Mouse (Mus musculus): ENCODE measurements around the gene Aire. TPM values are rescaled to one million over a fixed set of nuclear protein-coding genes. Genes with fewer than 3 reads are reported as not detected.
"Not testable (repeated sequence)": the region's sequence is repeated elsewhere in the genome, so short reads cannot be mapped to it uniquely, and the experiment has no call there.

The Aire gene
- polyA plus RNA-seq, 1 experiment from 2014 or later = 0.27 TPM

GRCm38 (mm10) chr10:78019291-78019690, 24.1 kb downstream of the Aire start:
- Histone ChIP-seq H3K27ac (ENCODE audit: low read length) (no peak overlapping the region), H3K27me3 (ENCODE audit: control insufficient read depth, insufficient read depth, low read length) (no peaks in the 10 kb centered on the region), H3K36me3 (ENCODE audit: control insufficient read depth, insufficient read depth, low read length) (no peaks in the 10 kb centered on the region), H3K9me3 (ENCODE audit: control insufficient read depth, low read depth, low read length) (no peaks in the 10 kb centered on the region; the same call in 1 of the 2 replicates), H3K4me1 (ENCODE audit: control insufficient read depth, insufficient read depth, low read length) (no peaks in the 10 kb centered on the region), H3K9ac (replicated peaks; ENCODE audit: low read depth, low read length) (no peak overlapping the region), H3K4me2 (replicated peaks; ENCODE audit: low read depth, low read length) (no peak overlapping the region), H3K4me3 (ENCODE audit: low read depth, low read length) (no peak overlapping the region)
- ATAC-seq (ENCODE audit: insufficient number of reproducible peaks, insufficient read depth, low FRiP score, low read depth) = no peak
- WGBS = 82% methylated on average over 4 of the region's 4 CpGs

- H3K4me3 ChIP-seq (ENCODE audit: low read depth, low read length) = no peak overlapping the region
- H3K9ac ChIP-seq (replicated peaks; ENCODE audit: low read depth, low read length) = no peak overlapping the region
- H3K36me3 ChIP-seq (ENCODE audit: control insufficient read depth, insufficient read depth, low read length) = no peaks in the 10 kb centered on the region
- H3K27ac ChIP-seq (ENCODE audit: low read length) = no peak overlapping the region
- no peaks in the 10 kb centered on the region; the same call in 1 of the 2 replicates for H3K9me3 ChIP-seq (ENCODE audit: control insufficient read depth, low read depth, low read length)
- H3K4me1 ChIP-seq (ENCODE audit: control insufficient read depth, insufficient read depth, low read length) = no peaks in the 10 kb centered on the region
- no peaks in the 10 kb centered on the region for H3K27me3 ChIP-seq (ENCODE audit: control insufficient read depth, insufficient read depth, low read length)
- peak overlapping the region; percentile 48 for H3K4me2 ChIP-seq (replicated peaks; ENCODE audit: low read depth, low read length)
- WGBS = 18% methylated on average over 19 of the region's 19 CpGs
- peak; percentile 83; the same call in 1 of the 2 replicates for ATAC-seq (ENCODE audit: insufficient number of reproducible peaks, insufficient read depth, low FRiP score, low read depth)
Observed at GRCm38 (mm10) chr10:78018797-78019203, 24.6 kb downstream of the Aire start.

DNA sequence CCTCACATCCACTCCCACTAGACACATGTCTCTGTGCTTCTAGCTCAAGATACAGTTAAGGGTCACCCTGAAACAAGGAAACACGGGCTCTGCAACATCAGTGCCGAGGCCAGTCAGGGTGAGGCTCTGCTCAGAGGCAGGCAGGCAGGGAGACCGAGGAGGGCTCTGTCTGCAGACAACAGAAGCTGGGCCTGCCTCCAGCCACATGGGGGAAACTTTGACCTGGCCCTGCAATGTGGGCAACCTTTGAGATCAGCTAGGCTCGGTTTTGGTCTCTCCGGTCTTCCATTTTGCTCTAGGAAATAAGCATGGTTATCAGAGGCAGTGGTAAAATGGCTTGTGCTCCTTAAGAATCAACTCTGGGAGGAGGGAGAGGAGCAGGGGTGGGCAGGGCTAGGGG, 27.0 kb downstream of the Aire start:
- Histone ChIP-seq H3K9ac (replicated peaks; ENCODE audit: low read depth, low read length) (no peak overlapping the region), H3K27me3 (ENCODE audit: control insufficient read depth, insufficient read depth, low read length) (no peaks in the 10 kb centered on the region), H3K4me3 (ENCODE audit: low read depth, low read length) (no peak overlapping the region), H3K9me3 (ENCODE audit: control insufficient read depth, low read depth, low read length) (no peaks in the 10 kb centered on the region; the same call in 1 of the 2 replicates), H3K4me2 (replicated peaks; ENCODE audit: low read depth, low read length) (no peak overlapping the region), H3K36me3 (ENCODE audit: control insufficient read depth, insufficient read depth, low read length) (no peaks in the 10 kb centered on the region), H3K27ac (ENCODE audit: low read length) (no peak overlapping the region), H3K4me1 (ENCODE audit: control insufficient read depth, insufficient read depth, low read length) (no peaks in the 10 kb centered on the region)
- WGBS = 50% methylated on average over 5 of the region's 5 CpGs
- no peak for ATAC-seq (ENCODE audit: insufficient number of reproducible peaks, insufficient read depth, low FRiP score, low read depth)

DNA sequence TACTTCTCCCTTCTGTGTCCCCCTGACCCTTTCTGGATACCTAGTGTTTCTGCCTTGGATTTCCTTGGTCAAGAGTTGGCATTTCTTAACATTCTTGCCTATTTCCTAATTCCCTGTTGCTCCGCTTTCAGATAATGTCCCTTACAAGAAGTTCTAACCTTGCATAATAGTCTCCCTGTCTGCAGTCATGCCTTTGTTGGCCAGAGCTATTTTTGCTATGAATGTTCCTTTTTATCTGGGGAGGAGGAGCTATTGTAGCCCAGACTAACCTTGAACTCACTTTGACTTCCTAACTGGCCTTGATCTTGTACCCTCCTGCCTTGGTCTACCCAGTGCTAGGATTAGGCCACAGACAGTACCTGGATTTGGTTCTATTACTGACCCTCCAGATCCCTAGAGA, 27.9 kb downstream of the Aire start:
- whole genome bisulfite sequencing = 85% methylated on average over 1 of the region's 1 CpGs
- Histone ChIP-seq H3K4me1 (ENCODE audit: control insufficient read depth, insufficient read depth, low read length) (no peaks in the 10 kb centered on the region), H3K4me2 (replicated peaks; ENCODE audit: low read depth, low read length) (no peak overlapping the region), H3K4me3 (ENCODE audit: low read depth, low read length) (no peak overlapping the region), H3K9me3 (ENCODE audit: control insufficient read depth, low read depth, low read length) (no peaks in the 10 kb centered on the region; the same call in 1 of the 2 replicates), H3K27ac (ENCODE audit: low read length) (no peak overlapping the region), H3K27me3 (ENCODE audit: control insufficient read depth, insufficient read depth, low read length) (no peaks in the 10 kb centered on the region), H3K36me3 (ENCODE audit: control insufficient read depth, insufficient read depth, low read length) (no peaks in the 10 kb centered on the region), H3K9ac (replicated peaks; ENCODE audit: low read depth, low read length) (no peak overlapping the region)
- ATAC-seq (ENCODE audit: insufficient number of reproducible peaks, insufficient read depth, low FRiP score, low read depth) = no peak

GRCm38 (mm10) chr10:78012661-78013495, 30.5 kb downstream of the Aire start:
- no peak for ATAC-seq (ENCODE audit: insufficient number of reproducible peaks, insufficient read depth, low FRiP score, low read depth)
- Histone ChIP-seq H3K9ac (replicated peaks; ENCODE audit: low read depth, low read length) (no peak overlapping the region), H3K4me1 (ENCODE audit: control insufficient read depth, insufficient read depth, low read length) (peaks cover 11% of the 10 kb centered on the region; the same call in 1 of the 2 replicates), H3K36me3 (ENCODE audit: control insufficient read depth, insufficient read depth, low read length) (no peaks in the 10 kb centered on the region), H3K27me3 (ENCODE audit: control insufficient read depth, insufficient read depth, low read length) (no peaks in the 10 kb centered on the region), H3K4me2 (replicated peaks; ENCODE audit: low read depth, low read length) (no peak overlapping the region), H3K9me3 (ENCODE audit: control insufficient read depth, low read depth, low read length) (no peaks in the 10 kb centered on the region; the same call in 1 of the 2 replicates), H3K27ac (ENCODE audit: low read length) (no peak overlapping the region), H3K4me3 (ENCODE audit: low read depth, low read length) (no peak overlapping the region)
- WGBS = 92% methylated on average over 18 of the region's 18 CpGs

- H3K9ac ChIP-seq (replicated peaks; ENCODE audit: low read depth, low read length); H3K9me3 ChIP-seq (ENCODE audit: control insufficient read depth, low read depth, low read length); H3K36me3 ChIP-seq (ENCODE audit: control insufficient read depth, insufficient read depth, low read length); H3K4me2 ChIP-seq (replicated peaks; ENCODE audit: low read depth, low read length); H3K27me3 ChIP-seq (ENCODE audit: control insufficient read depth, insufficient read depth, low read length); H3K27ac ChIP-seq (ENCODE audit: low read length); ATAC-seq (ENCODE audit: insufficient number of reproducible peaks, insufficient read depth, low FRiP score, low read depth); H3K4me3 ChIP-seq (ENCODE audit: low read depth, low read length): not testable (repeated sequence)
- peaks cover 19% of the 10 kb centered on the region for H3K4me1 ChIP-seq (ENCODE audit: control insufficient read depth, insufficient read depth, low read length)
- WGBS = 88% methylated on average over 5 of the region's 5 CpGs
Observed at GRCm38 (mm10) chr10:78011116-78011515, 32.3 kb downstream of the Aire start.

DNA sequence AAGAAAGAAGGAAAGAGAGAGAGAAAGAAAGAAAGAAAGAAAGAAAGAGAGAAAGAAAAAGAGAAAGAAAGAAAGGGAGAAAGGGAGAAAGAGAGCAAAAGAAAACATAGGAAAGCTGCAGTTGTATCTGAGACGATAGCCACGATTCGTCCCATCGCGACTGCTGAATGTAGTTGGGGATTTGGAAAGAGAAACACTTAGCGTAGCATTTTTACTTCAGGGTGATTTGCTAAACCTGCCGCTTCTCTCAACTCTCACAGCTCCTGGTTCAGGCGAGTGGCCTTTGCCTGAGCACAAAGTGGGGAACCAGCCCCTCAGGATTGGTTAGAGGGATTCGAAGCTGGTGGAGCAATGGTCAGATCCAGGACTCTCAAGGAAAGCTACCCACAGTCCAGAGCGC, 33.1 kb downstream of the Aire start:
- H3K36me3 ChIP-seq (ENCODE audit: control insufficient read depth, insufficient read depth, low read length) = peaks cover 4% of the 10 kb centered on the region; the same call in 1 of the 2 replicates
- 13% methylated on average over 10 of the region's 10 CpGs for WGBS
- no peak overlapping the region for H3K9ac ChIP-seq (replicated peaks; ENCODE audit: low read depth, low read length)
- no peak for ATAC-seq (ENCODE audit: insufficient number of reproducible peaks, insufficient read depth, low FRiP score, low read depth)
- H3K9me3 ChIP-seq (ENCODE audit: control insufficient read depth, low read depth, low read length) = no peaks in the 10 kb centered on the region; the same call in 1 of the 2 replicates
- H3K4me1 ChIP-seq (ENCODE audit: control insufficient read depth, insufficient read depth, low read length) = peaks cover 21% of the 10 kb centered on the region
- H3K27ac ChIP-seq (ENCODE audit: low read length) = no peak overlapping the region
- peak overlapping the region; percentile 92 for H3K4me2 ChIP-seq (replicated peaks; ENCODE audit: low read depth, low read length)
- no peak overlapping the region for H3K4me3 ChIP-seq (ENCODE audit: low read depth, low read length)
- no peaks in the 10 kb centered on the region for H3K27me3 ChIP-seq (ENCODE audit: control insufficient read depth, insufficient read depth, low read length)

GRCm38 (mm10) chr10:78009945-78010293, 33.5 kb downstream of the Aire start, which contains the start of gene Pfkl:
Gene Pfkl (minus strand): TSS chr10:78010083.
- ATAC-seq (ENCODE audit: insufficient number of reproducible peaks, insufficient read depth, low FRiP score, low read depth) = no peak
- no peaks in the 10 kb centered on the region; the same call in 1 of the 2 replicates for H3K9me3 ChIP-seq (ENCODE audit: control insufficient read depth, low read depth, low read length)
- WGBS = 0% methylated on average over 9 of the region's 9 CpGs
- H3K9ac ChIP-seq (replicated peaks; ENCODE audit: low read depth, low read length) = peak within 1 kb of the TSS; percentile 72
- peak within 1 kb of the TSS; percentile 98 for H3K27ac ChIP-seq (ENCODE audit: low read length)
- peak within 1 kb of the TSS; percentile 74 for H3K4me3 ChIP-seq (ENCODE audit: low read depth, low read length)
- peaks cover 21% of the 10 kb centered on the region for H3K4me1 ChIP-seq (ENCODE audit: control insufficient read depth, insufficient read depth, low read length)
- H3K4me2 ChIP-seq (replicated peaks; ENCODE audit: low read depth, low read length) = peak within 1 kb of the TSS; percentile 92
- H3K27me3 ChIP-seq (ENCODE audit: control insufficient read depth, insufficient read depth, low read length) = no peaks in the 10 kb centered on the region
- H3K36me3 ChIP-seq (ENCODE audit: control insufficient read depth, insufficient read depth, low read length) = peaks cover 8% of the 10 kb centered on the region; the same call in 1 of the 2 replicates
